Mouse (Mus musculus): Measurements from ENCODE around the gene Crebrf. TPM values are rescaled to one million over a fixed set of nuclear protein-coding genes. Genes with fewer than 3 reads are reported as not detected.

Crebrf gene
- total and polyA plus RNA-seq, 3 experiments: 1.6 to 66.3 (median 51.3) TPM

- ATAC-seq (ENCODE audit: extremely low read depth, insufficient number of reproducible peaks, low FRiP score, poor library complexity, severe bottlenecking) (no peak), DNase-seq (ENCODE audit: low spot score) (no peak)
- H3K4me3 ChIP-seq (ENCODE audit: low read depth, low read length): no peak overlapping the region
- H3K9me3 ChIP-seq (replicated peaks): no peaks in the 10 kb centered on the region
- H3K27me3 ChIP-seq (ENCODE audit: insufficient read depth, low read length): no peaks in the 10 kb centered on the region
- H3K36me3 ChIP-seq (replicated peaks): peaks cover 14% of the 10 kb centered on the region
- 0 out of 2 replicates have a peak, but pooled peaks cover 4% of the 10 kb centered on the region for H3K4me1 ChIP-seq (ENCODE audit: insufficient read depth, low read depth, low read length)
- no peak for TF ChIP-seq CTCF (IDR thresholded peaks at IDR 0.05; ENCODE audit: low read depth, low read length)
- TF ChIP-seq POLR2AphosphoS5 (IDR thresholded peaks at IDR 0.05; ENCODE audit: insufficient replicate concordance, low read depth, low read length): no peak
- no peak for TF ChIP-seq GATA1 (IDR thresholded peaks at IDR 0.05; ENCODE audit: borderline replicate concordance, low read length)
- no peak for TF ChIP-seq TAL1 (conservative IDR thresholded peaks at IDR 0.05; ENCODE audit: low read depth, low read length)
- TF ChIP-seq GATA2 (IDR thresholded peaks at IDR 0.05; ENCODE audit: borderline replicate concordance, low read depth, low read length): no peak
Measured at GRCm38 (mm10) chr17:26749975-26750374, 34.5 kb downstream of the Crebrf start.

DNA sequence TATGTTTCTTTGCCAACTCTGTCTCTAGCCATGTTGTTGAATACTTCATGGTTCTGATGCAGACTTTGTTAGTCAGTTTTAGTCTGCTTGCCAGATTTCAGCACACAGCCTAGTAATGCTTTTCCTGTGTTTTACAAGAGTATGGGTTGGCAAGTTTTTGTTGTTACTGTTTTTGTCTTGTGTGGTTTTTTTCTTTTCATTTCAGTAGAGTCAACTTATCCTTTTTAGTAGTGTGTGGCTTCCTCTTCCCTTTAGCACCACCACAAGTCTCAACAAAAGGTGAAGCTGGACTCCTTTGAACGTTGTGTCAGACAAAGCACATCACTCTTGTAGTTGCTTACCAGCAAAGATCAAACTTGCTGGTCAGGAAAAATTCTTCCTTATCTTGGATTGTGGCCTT lies 36.8 kb downstream of the Crebrf start:
- Histone ChIP-seq H3K9me3 (replicated peaks) (no peaks in the 10 kb centered on the region), H3K36me3 (replicated peaks) (peaks cover 8% of the 10 kb centered on the region), H3K4me1 (ENCODE audit: insufficient read depth, low read depth, low read length) (0 out of 2 replicates have a peak, but pooled peaks cover 4% of the 10 kb centered on the region), H3K4me3 (ENCODE audit: low read depth, low read length) (no peak overlapping the region), H3K27me3 (ENCODE audit: insufficient read depth, low read length) (no peaks in the 10 kb centered on the region)
- ATAC-seq (ENCODE audit: extremely low read depth, insufficient number of reproducible peaks, low FRiP score, poor library complexity, severe bottlenecking) (no peak), DNase-seq (ENCODE audit: low spot score) (no peak)
- no peak for TF ChIP-seq GATA1 (IDR thresholded peaks at IDR 0.05; ENCODE audit: borderline replicate concordance, low read length)

DNA sequence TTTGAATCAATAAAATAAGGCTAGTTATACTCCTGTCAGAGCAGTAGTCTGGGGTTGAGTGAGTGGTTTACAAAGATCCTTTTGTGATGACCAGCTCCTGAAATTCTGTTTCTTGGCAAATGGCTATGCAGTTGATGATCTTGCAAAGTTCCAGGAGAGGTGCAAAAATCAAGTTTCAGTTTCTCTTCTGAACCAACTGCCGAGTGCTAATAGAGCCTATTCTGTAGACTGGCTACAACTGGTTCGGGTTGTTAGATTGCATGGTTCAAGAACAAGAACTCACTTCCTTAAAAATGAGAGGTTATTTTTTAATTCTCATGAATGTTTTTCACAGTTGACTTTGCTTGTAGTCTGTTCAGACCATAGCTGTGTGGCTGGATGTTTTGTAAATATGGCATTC lies 38.0 kb downstream of the Crebrf start:
- H3K36me3 ChIP-seq (replicated peaks): peaks cover 8% of the 10 kb centered on the region
- no peaks in the 10 kb centered on the region for H3K9me3 ChIP-seq (replicated peaks)
- no peaks in the 10 kb centered on the region for H3K27me3 ChIP-seq (ENCODE audit: insufficient read depth, low read length)
- no peak overlapping the region for H3K4me3 ChIP-seq (ENCODE audit: low read depth, low read length)
- H3K4me1 ChIP-seq (ENCODE audit: insufficient read depth, low read depth, low read length): 0 out of 2 replicates have a peak, but pooled peaks cover 4% of the 10 kb centered on the region
- TF ChIP-seq TAL1 (conservative IDR thresholded peaks at IDR 0.05; ENCODE audit: low read depth, low read length) (no peak), CTCF (IDR thresholded peaks at IDR 0.05; ENCODE audit: low read depth, low read length) (no peak), GATA2 (IDR thresholded peaks at IDR 0.05; ENCODE audit: borderline replicate concordance, low read depth, low read length) (no peak), POLR2AphosphoS5 (IDR thresholded peaks at IDR 0.05; ENCODE audit: insufficient replicate concordance, low read depth, low read length) (no peak), GATA1 (IDR thresholded peaks at IDR 0.05; ENCODE audit: borderline replicate concordance, low read length) (no peak)
- DNase-seq (ENCODE audit: low spot score) (no peak), ATAC-seq (ENCODE audit: extremely low read depth, insufficient number of reproducible peaks, low FRiP score, poor library complexity, severe bottlenecking) (no peak)

DNA sequence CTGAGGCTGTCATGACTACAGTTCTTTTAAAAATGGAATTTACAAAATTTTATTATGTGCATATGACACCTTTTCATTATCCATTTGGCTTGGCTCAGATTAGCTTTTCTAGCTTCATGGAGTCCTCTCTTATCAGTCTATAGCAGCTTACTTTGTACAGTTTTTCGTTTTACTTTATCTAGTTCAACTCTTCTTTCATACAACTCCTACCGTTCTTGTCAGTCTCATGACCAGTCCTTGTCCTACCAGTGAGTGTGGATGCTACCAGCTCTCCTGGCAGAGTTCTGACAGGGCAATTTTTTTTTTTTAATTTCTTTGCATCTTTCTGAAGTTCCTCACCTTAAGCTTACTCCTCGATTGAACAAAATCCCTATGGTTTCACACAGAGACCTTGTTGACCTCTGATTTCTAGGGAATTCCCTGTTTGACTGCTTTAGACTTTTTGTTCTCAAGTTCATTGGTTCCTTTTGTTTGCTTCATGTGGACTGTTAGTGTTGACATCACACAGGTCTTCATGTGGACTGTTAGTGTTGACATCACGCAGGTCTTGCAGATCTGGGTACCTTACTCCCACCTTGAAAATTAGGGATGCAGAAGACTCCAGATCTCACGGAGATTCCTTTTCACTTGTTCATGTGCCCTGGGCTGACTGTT lies 51.8 kb downstream of the Crebrf start:
- H3K27me3 ChIP-seq (ENCODE audit: insufficient read depth, low read length): no peaks in the 10 kb centered on the region
- H3K36me3 ChIP-seq (replicated peaks): peaks cover 38% of the 10 kb centered on the region
- no peaks in the 10 kb centered on the region for H3K9me3 ChIP-seq (replicated peaks)
- no peak overlapping the region for H3K4me3 ChIP-seq (ENCODE audit: low read depth, low read length)
- TF ChIP-seq TAL1 (conservative IDR thresholded peaks at IDR 0.05; ENCODE audit: low read depth, low read length) (peak; percentile 44; the same call in 1 of the 2 replicates), GATA1 (IDR thresholded peaks at IDR 0.05; ENCODE audit: borderline replicate concordance, low read length) (no peak)
- DNase-seq (ENCODE audit: low spot score) (no peak), ATAC-seq (ENCODE audit: extremely low read depth, insufficient number of reproducible peaks, low FRiP score, poor library complexity, severe bottlenecking) (peak; percentile 78)
- peaks cover 23% of the 10 kb centered on the region for H3K4me1 ChIP-seq (ENCODE audit: insufficient read depth, low read depth, low read length)

DNA sequence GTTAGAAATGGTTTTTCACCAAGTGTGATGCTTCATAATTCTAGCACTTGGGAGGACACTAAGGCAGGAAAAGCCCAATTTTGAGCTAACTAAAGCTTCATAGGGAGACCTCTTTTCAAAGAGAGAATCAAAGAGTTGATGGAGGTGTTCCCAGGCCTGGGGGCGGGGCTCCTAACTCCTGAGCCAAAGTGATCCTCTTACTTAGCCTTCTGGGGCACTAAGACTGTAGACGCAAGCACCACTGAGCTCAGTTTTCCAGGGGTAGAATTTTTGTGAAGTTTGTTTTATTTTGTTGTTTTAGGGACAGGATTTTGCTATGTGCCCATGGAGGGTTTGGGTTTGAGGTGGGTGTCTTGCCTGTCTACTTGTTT lies 52.3 kb downstream of the Crebrf start:
- peaks cover 34% of the 10 kb centered on the region for H3K36me3 ChIP-seq (replicated peaks)
- H3K9me3 ChIP-seq (replicated peaks): no peaks in the 10 kb centered on the region
- ATAC-seq (ENCODE audit: extremely low read depth, insufficient number of reproducible peaks, low FRiP score, poor library complexity, severe bottlenecking): no peak
- peaks cover 23% of the 10 kb centered on the region for H3K4me1 ChIP-seq (ENCODE audit: insufficient read depth, low read depth, low read length)
- H3K4me3 ChIP-seq (ENCODE audit: low read depth, low read length): no peak overlapping the region
- DNase-seq (ENCODE audit: low spot score): no peak
- H3K27me3 ChIP-seq (ENCODE audit: insufficient read depth, low read length): no peaks in the 10 kb centered on the region
- TF ChIP-seq POLR2AphosphoS5 (IDR thresholded peaks at IDR 0.05; ENCODE audit: insufficient replicate concordance, low read depth, low read length): no peak
- TF ChIP-seq GATA2 (IDR thresholded peaks at IDR 0.05; ENCODE audit: borderline replicate concordance, low read depth, low read length): no peak
- TF ChIP-seq GATA1 (IDR thresholded peaks at IDR 0.05; ENCODE audit: borderline replicate concordance, low read length): no peak
- TF ChIP-seq TAL1 (conservative IDR thresholded peaks at IDR 0.05; ENCODE audit: low read depth, low read length): no peak
- TF ChIP-seq CTCF (IDR thresholded peaks at IDR 0.05; ENCODE audit: low read depth, low read length): no peak

GRCm38 (mm10) chr17:26776211-26776610 lies 60.8 kb downstream of the Crebrf start:
- Histone ChIP-seq H3K36me3 (replicated peaks) (peaks cover 14% of the 10 kb centered on the region), H3K27me3 (ENCODE audit: insufficient read depth, low read length) (no peaks in the 10 kb centered on the region), H3K4me1 (ENCODE audit: insufficient read depth, low read depth, low read length) (peaks cover 57% of the 10 kb centered on the region), H3K4me3 (ENCODE audit: low read depth, low read length) (peak overlapping the region; percentile 38; the same call in 1 of the 2 replicates), H3K9me3 (replicated peaks) (no peaks in the 10 kb centered on the region)
- peak; percentile 34; the same call in 1 of the 2 replicates for TF ChIP-seq TAL1 (conservative IDR thresholded peaks at IDR 0.05; ENCODE audit: low read depth, low read length)
- TF ChIP-seq GATA1 (IDR thresholded peaks at IDR 0.05; ENCODE audit: borderline replicate concordance, low read length): no peak
- ATAC-seq (ENCODE audit: extremely low read depth, insufficient number of reproducible peaks, low FRiP score, poor library complexity, severe bottlenecking) (peak; percentile 71), DNase-seq (ENCODE audit: low spot score) (peak; percentile 38)

DNA sequence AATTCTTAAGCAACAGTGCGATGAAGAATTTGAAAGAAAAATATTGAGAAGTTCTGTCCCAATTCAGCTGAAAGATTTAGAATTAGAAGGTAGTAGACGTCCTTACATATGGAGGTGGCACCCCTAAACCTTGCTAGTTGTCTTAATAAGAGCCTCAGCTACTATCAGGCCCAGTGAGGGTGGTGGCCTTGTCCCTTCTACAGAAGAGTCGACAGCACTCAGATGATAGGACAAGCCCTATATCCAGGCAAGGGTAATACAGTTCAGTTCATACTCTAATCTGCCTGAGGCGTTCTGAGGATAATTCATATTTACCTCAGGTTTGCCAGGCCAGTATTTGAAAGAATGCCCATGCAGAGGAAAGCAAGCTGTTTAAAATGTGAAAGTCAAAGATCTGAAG lies 62.6 kb downstream of the Crebrf start:
- no peak overlapping the region for H3K4me3 ChIP-seq (ENCODE audit: low read depth, low read length)
- no peaks in the 10 kb centered on the region for H3K9me3 ChIP-seq (replicated peaks)
- TF ChIP-seq CTCF (IDR thresholded peaks at IDR 0.05; ENCODE audit: low read depth, low read length) (no peak), POLR2AphosphoS5 (IDR thresholded peaks at IDR 0.05; ENCODE audit: insufficient replicate concordance, low read depth, low read length) (no peak), GATA1 (IDR thresholded peaks at IDR 0.05; ENCODE audit: borderline replicate concordance, low read length) (no peak), GATA2 (IDR thresholded peaks at IDR 0.05; ENCODE audit: borderline replicate concordance, low read depth, low read length) (no peak), TAL1 (conservative IDR thresholded peaks at IDR 0.05; ENCODE audit: low read depth, low read length) (no peak)
- ATAC-seq (ENCODE audit: extremely low read depth, insufficient number of reproducible peaks, low FRiP score, poor library complexity, severe bottlenecking): no peak
- H3K36me3 ChIP-seq (replicated peaks): peaks cover 14% of the 10 kb centered on the region
- no peaks in the 10 kb centered on the region for H3K27me3 ChIP-seq (ENCODE audit: insufficient read depth, low read length)
- DNase-seq (ENCODE audit: low spot score): no peak
- H3K4me1 ChIP-seq (ENCODE audit: insufficient read depth, low read depth, low read length): peaks cover 70% of the 10 kb centered on the region

All from G1E (cell line).